Mouse (Mus musculus): ENCODE measurements at regions not wholly inside any gene's neighbourhood (a gene's known extent, or its start where the extent isn't known, plus 50 kb on each side); places are given as distances from the start of the nearest gene placed in this dataset.

- DNase-seq = no peak
These were observed 244.7 kb downstream of the Fam49a start for GRCm38 (mm10) chr12:12506671-12507070.

DNA sequence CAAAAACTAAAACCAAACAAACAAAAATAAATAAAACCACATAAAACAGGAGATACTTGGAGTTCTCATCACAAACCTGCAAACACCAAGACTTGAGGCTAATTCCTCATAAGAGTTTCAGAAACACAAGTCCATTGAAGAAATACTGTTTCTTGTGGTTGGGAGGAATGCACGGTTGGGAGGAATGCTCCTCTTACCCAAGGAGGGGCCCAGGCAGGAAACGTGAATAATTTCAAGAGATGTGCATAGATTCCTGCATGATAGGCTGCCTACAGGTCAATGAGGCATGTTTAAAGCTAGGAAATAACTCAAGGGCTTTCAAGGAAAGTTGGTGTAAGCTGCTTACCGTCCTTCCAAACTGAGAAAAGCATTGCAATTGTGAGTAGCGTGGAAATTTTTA lies 243.7 kb downstream of the Fam49a start:
- no peak for DNase-seq

GRCm38 (mm10) chr12:12499903-12500302 lies 238.0 kb downstream of the Fam49a start:
- no peak for DNase-seq

DNA sequence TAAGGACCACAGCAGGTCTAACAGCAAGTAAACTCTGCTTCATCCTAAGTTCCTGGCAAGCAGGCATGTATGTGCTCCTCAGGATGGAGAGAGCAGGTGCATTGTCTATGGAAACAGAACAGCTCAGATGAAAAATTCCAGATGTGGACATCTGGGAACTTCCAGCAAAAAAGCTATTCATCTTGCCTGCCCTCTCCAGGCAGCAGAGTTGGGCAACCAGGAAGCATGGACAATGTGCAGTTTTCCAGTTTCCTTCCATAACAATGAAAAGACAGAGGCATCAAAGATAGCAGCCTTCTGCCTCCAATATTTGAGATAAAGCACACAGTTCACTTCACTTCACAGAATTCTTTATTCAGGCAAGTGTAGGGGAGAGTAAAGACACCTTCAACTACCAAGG lies 236.7 kb downstream of the Fam49a start:
- DNase-seq = no peak

DNA sequence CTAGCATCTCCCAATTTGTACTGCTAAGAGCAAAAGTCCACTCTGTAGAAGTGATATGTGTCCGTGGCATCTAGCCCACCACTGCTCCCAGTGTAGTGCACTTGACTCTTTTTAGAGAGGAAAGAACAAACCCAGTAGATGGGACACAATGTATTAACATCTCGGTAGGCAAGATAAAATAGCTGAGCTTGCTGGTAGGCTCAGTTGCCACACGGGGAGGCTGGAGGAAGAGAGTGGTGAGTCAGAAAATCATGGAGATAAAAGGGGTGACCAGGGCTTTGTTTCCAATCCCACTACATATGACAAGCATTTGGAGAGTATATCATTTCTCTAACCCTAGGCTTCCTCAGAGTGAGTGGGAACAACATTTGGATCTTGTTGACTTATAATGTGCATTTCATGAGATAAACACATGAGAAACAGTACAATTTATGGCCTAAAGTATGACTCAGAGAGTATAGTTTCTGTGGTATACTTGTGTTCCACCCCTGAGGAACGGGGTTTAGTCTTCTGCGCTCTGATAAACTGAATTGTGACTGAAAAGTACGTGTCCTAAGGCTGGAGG lies 235.4 kb downstream of the Fam49a start:
- no peak for DNase-seq

GRCm38 (mm10) chr12:12496593-12497141 lies 234.7 kb downstream of the Fam49a start:
- peak; percentile 26 to 43 for DNase-seq

DNA sequence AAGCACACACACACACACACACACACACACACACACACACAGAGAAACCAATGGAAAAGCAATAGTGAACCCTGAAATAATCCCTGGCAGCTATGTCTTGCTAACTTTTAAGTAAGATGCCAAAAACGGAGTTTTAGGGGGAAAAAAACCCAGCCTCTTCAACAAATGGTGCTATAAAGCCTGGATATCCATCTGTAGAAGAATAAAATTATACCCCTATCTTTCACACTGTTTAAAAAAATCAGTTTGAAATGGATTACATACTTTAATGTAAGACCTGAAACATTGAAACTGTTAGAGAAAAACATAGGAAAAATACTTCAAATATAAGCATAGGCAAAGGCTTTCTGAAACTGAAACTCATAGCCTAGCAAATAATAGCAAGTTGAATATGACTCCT lies 228.2 kb downstream of the Fam49a start:
- DNase-seq = no peak

- DNase-seq = no peak
These were observed 226.2 kb downstream of the Fam49a start for GRCm38 (mm10) chr12:12488090-12488489.

DNA sequence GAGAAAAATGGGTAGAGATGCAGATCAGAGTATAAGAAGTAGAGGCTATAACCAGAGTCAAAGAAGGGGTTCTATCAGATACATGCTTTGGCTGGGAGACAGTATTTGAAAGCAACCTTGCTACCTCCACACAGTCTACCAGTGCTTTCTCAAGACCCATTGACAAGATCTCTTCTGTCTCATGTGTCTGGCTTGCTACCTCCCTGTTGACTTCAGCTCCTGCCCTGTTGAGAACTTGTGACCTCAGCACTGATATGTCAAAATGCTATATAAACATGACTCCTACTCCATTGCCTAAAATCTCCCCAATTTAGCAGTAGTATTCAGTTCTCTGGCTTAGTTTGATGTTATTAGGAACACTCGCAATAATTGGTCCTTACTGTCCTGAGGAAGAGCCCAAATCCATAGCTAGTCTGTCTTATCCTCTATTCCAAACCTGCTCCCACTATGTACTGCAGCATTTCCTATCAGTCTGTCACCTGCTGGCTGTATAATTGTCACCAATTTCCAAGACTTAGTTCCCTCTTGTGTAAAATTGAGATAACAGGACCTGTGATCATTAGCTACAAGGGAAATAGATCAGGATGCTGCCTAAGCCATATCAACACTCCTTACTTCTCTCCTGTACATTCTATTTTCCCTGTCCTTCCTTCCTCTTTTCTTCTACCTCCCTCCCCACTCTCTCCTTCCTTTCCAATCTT lies 224.9 kb downstream of the Fam49a start:
- no peak for DNase-seq

DNA sequence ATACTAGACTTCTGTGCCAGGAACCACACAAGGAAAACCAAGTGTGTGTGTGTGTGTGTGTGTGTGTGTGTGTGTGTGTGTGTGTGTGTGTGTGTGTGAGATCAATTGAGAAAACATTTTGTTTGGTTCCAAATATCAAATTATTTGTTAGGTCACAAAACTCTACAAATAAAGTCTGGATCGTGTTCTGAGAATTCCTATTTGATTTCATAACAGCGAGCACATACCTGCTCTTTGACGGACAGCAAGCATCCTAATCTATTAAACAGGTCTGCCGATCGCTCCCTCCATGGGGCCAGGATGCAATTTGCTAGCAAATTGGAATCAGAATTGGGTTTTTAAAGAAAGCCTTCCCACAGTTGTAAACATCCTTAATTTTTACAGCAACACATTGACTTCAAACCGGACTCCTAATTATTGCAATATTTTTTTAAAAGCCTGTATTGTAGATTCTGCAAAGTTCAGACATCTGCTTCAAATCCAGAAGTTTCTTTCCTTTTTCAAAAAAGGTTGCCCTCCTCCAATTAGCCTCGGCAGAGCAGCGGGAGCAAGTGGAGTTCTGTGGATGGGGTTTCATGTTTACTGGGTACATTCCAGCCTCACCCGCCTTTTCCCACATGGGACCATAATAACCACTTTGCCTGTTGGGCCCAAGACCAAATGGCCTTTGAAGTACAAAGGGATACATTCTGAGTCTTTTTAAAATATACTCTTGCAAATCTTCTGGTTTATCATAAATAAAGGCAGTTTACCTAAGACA lies 223.2 kb downstream of the Fam49a start:
- DNase-seq = no peak

DNA sequence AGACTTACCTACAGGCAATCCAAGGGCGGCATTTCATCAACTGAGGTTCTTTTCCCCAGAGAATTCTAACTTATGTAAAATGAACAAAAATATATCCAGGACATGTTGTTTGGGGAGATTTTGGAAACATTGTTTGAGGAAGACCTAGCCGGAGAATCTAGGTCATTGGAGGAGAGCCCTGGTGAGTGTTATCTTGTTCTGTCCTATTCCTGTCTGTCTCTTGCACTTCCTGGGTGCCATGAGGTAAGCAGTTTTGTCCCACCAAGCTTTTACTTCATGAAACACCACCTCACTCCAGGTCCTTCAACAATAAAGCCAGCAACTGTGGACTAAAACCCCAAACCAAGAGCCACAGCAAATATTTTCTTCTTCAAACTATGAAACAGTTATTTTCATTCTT lies 218.5 kb downstream of the Fam49a start:
- DNase-seq = no peak

DNA sequence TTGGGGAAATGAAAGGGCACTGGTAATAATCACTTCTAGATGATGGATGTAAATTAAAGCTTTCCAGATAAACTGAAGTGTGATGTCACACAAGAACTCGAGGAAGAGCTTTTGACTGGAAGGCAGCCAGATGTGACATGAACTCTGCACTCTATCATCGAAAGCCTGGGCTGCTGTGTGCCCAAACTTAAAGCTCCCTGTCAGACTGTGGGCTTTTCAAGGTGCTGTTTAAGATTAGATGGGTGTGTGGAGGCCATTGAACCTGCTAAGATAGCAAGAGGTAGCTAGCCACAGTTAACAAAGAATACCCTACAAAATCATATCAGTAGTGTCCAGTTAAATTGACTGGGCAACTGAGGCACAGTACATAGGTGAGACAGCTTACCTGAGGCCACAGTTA lies 190.1 kb downstream of the Fam49a start:
- DNase-seq = no peak

GRCm38 (mm10) chr12:12446768-12447167 lies 184.8 kb downstream of the Fam49a start:
- DNase-seq = no peak

- no peak for DNase-seq
These were observed 184.3 kb downstream of the Fam49a start for GRCm38 (mm10) chr12:12446281-12446680.

DNA sequence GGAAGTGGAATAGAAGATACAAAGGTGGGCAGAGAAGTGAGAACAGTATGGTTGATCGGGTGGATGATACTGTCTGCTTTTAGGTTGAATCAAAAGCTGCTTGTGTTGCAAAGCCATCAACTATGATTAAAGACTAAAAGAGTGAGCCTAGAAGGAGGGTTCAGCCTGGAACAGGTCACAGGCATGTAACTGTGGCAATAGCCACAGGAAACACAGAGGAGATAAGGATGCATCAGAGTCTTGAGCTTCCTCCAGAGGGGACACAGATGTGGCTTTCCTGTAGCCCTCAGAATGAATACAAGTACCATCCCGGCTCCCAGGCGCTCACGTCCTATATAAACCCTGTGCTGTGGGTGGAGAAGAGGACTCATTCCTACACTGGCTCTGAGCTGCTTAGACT lies 180.9 kb downstream of the Fam49a start:
- no peak for DNase-seq

GRCm38 (mm10) chr12:12436379-12436778 lies 174.4 kb downstream of the Fam49a start:
- DNase-seq = peak in 1 of 2 experiments; percentile 15

- no peak for DNase-seq
These were observed 170.7 kb downstream of the Fam49a start for GRCm38 (mm10) chr12:12432597-12432996.

All from heart, adult 18-20 months (tissue).